Mouse (Mus musculus) MEL (cell line): ENCODE measurements around the gene Eif4a2.

Experiments
- CTCF ChIP-seq, 3 experiments: IDR thresholded peaks in 2 of 3; conservative IDR thresholded peaks in 1 of 3; 2 replicates each; pipeline ENCODE4 v1.5.1; 2011 to 2012; ENCODE audit warnings: low read length in 3 of 3, low read depth in 2 of 3, mild to moderate bottlenecking in 2 of 3, improper control_type of control experiment in 1 of 3, inconsistent platforms in 1 of 3, mixed read lengths in 1 of 3, moderate library complexity in 1 of 3; ENCODE audit not compliant: control insufficient read depth in 1 of 3, insufficient read depth in 1 of 3, poor library complexity in 1 of 3, severe bottlenecking in 1 of 3
- ETS1 ChIP-seq: IDR thresholded peaks from 2 replicates; pipeline ENCODE4 v1.6.1; 2012; ENCODE audit warnings: low read depth, mild to moderate bottlenecking, inconsistent platforms, low read length, improper control_type of control experiment, moderate library complexity
- HCFC1 ChIP-seq: IDR thresholded peaks from 2 replicates; pipeline ENCODE4 v1.6.1; 2012; ENCODE audit warnings: low read depth, mild to moderate bottlenecking, inconsistent platforms, low read length, improper control_type of control experiment, moderate library complexity
- MAX ChIP-seq: IDR thresholded peaks from 2 replicates; pipeline ENCODE4 v1.6.1; 2011; ENCODE audit warnings: low read length, improper control_type of control experiment
- NELFE ChIP-seq: IDR thresholded peaks from 2 replicates; pipeline ENCODE4 v1.6.1; 2011; ENCODE audit warnings: low read depth, low read length, improper control_type of control experiment
- POLR2A ChIP-seq, 2 experiments: IDR thresholded peaks; 2 replicates each; pipeline ENCODE4 v1.6.1; 2011 to 2012; ENCODE audit warnings: low read length in 2 of 2, mild to moderate bottlenecking in 2 of 2, control low read depth in 1 of 2, improper control_type of control experiment in 1 of 2, low read depth in 1 of 2, moderate library complexity in 1 of 2; ENCODE audit not compliant: control insufficient read depth in 1 of 2, insufficient read depth in 1 of 2, poor library complexity in 1 of 2
- POLR2AphosphoS2 ChIP-seq: IDR thresholded peaks from 2 replicates; pipeline ENCODE4 v1.6.1; 2011; ENCODE audit warnings: low read length, improper control_type of control experiment
- USF1 ChIP-seq: IDR thresholded peaks from 2 replicates; pipeline ENCODE4 v1.6.1; 2014; ENCODE audit warnings: low read depth, mild to moderate bottlenecking, inconsistent platforms, low read length, improper control_type of control experiment, moderate library complexity
- ZMIZ1 ChIP-seq: IDR thresholded peaks from 2 replicates; pipeline ENCODE4 v1.6.1; 2012; ENCODE audit warnings: low read depth, mild to moderate bottlenecking, inconsistent platforms, low read length, improper control_type of control experiment, moderate library complexity

GRCm38 (mm10) chr16:23149396-23149795 lies 42.2 kb downstream of the Eif4a2 start:
- TF ChIP-seq NELFE: no peak
- TF ChIP-seq POLR2AphosphoS2: no peak
- no peak for TF ChIP-seq MAX
- TF ChIP-seq ZMIZ1: no peak
- TF ChIP-seq CTCF (IDR thresholded peaks at IDR 0.05 in 2 of 3, conservative IDR thresholded peaks at IDR 0.05 in 1 of 3; ENCODE audit: control insufficient read depth in 1 of 3, insufficient read depth in 1 of 3, low read depth in 2 of 3, low read length in 3 of 3, poor library complexity in 1 of 3, severe bottlenecking in 1 of 3): no peak
- no peak for TF ChIP-seq HCFC1
- no peak for TF ChIP-seq ETS1
- TF ChIP-seq POLR2A (IDR thresholded peaks at IDR 0.05; ENCODE audit: control insufficient read depth in 1 of 2, insufficient read depth in 1 of 2, low read depth in 1 of 2, low read length in 2 of 2, poor library complexity in 1 of 2): no peak
- TF ChIP-seq USF1: no peak
